Mouse (Mus musculus): ENCODE measurements at regions not wholly inside any gene's neighbourhood (a gene's known extent, or its start where the extent isn't known, plus 50 kb on each side); places are given as distances from the start of the nearest gene placed in this dataset.

DNA sequence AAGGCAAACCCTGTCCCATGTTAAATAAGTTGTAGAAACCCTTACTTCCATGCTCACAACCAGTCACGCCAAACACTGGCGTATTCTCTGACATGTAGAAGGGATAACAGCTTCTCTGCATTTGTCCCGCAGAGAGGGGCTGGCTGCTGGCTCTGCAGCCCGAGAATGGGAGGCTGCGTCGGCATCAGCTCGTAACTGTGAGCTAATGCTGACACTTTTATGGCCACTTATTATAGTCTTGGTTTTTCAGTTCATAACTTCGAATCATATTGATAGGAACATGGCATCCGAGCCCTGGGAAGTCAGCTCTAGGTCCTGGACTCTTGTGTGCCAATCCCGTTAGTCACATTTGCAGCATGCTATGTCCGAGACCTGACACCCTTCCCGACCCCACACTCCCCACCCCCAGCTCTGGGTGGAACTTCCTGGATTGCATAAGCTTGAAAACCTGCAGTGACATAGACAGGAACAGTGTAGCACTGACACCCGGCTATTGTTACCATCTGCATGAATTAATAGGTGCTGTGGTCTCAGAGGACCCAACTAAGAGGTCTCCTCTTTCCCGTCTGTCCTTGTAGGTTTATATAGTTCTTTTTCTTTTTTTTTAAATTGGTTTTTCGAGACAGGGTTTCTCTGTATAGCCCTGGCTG lies 217.3 kb upstream of the Sall1 start:
- Histone ChIP-seq H3K27me3 (ENCODE audit: control insufficient read depth, insufficient read depth, low read length) (no peaks in the 10 kb centered on the region), H3K36me3 (ENCODE audit: control insufficient read depth, insufficient read depth, low read length) (no peaks in the 10 kb centered on the region), H3K27ac (replicated peaks; ENCODE audit: low read depth, low read length) (no peak overlapping the region), H3K4me3 (replicated peaks; ENCODE audit: low read depth, low read length) (no peak overlapping the region), H3K4me2 (ENCODE audit: low read length) (no peak overlapping the region), H3K9ac (replicated peaks; ENCODE audit: low read length) (no peak overlapping the region), H3K9me3 (ENCODE audit: control insufficient read depth, low read length) (peaks cover 10% of the 10 kb centered on the region), H3K4me1 (ENCODE audit: control insufficient read depth, insufficient read depth, low read length) (no peaks in the 10 kb centered on the region)
- DNase-seq (no peak), ATAC-seq (ENCODE audit: low FRiP score, low TSS enrichment) (no peak)
- WGBS, result 75% methylated on average over 15 of the region's 15 CpGs

DNA sequence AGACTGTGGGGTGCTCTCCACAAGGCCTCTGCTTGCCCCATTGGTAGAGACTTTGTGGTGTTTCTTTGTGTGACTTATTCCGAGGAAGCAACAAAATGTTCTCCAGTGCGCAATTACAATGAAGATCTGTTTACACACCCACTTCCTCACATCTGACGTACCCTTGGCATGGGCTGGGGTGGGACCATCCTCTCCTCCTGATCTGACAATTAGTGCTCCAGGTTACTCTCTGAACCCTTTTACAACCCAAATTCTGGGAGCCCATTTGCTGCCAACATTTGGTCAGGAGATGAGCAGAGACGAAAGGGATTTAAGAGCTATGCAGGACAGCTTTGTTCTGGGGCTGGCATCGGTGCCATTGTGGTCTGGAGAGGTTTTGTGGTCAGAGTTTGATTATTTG lies 215.9 kb upstream of the Sall1 start:
- no peaks in the 10 kb centered on the region for H3K27me3 ChIP-seq (ENCODE audit: control insufficient read depth, insufficient read depth, low read length)
- 87% methylated on average over 5 of the region's 5 CpGs for whole genome bisulfite sequencing

DNA sequence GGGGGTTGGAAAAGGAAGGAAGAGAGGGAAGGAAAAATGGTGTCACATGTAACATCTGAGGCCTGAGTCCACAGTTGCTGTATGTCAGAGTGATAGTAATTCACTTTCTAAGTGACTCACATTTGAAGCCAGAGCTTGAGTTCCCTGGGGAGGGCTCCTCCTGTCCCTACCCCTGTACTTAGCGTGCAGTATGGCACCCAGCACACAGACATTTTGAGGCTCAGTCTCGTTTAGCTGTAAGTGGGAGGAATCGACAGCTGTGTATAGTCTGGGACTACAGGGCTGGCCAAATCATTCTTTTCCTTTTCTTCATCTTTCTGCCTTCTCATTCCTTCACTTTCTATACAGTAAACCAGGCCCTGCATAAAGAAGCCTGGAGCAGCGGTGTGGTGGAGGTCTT lies 202.4 kb upstream of the Sall1 start:
- no peak for ATAC-seq (ENCODE audit: low FRiP score, low TSS enrichment)
- H3K27ac ChIP-seq (replicated peaks; ENCODE audit: low read depth, low read length), result no peak overlapping the region
- H3K4me2 ChIP-seq (ENCODE audit: low read length), result no peak overlapping the region
- no peaks in the 10 kb centered on the region for H3K9me3 ChIP-seq (ENCODE audit: control insufficient read depth, low read length)
- H3K4me3 ChIP-seq (replicated peaks; ENCODE audit: low read depth, low read length), result no peak overlapping the region
- WGBS, result 79% methylated on average over 4 of the region's 4 CpGs
- H3K9ac ChIP-seq (replicated peaks; ENCODE audit: low read length), result no peak overlapping the region
- H3K36me3 ChIP-seq (ENCODE audit: control insufficient read depth, insufficient read depth, low read length), result no peaks in the 10 kb centered on the region
- H3K4me1 ChIP-seq (ENCODE audit: control insufficient read depth, insufficient read depth, low read length), result peaks cover 18% of the 10 kb centered on the region
- no peak for DNase-seq
- H3K27me3 ChIP-seq (ENCODE audit: control insufficient read depth, insufficient read depth, low read length), result no peaks in the 10 kb centered on the region

More for the DNA sequence above, 215.9 kb upstream of the Sall1 start:
- Histone ChIP-seq H3K9ac (replicated peaks; ENCODE audit: low read length) (no peak overlapping the region), H3K4me1 (ENCODE audit: control insufficient read depth, insufficient read depth, low read length) (no peaks in the 10 kb centered on the region), H3K36me3 (ENCODE audit: control insufficient read depth, insufficient read depth, low read length) (no peaks in the 10 kb centered on the region), H3K4me3 (replicated peaks; ENCODE audit: low read depth, low read length) (no peak overlapping the region), H3K9me3 (ENCODE audit: control insufficient read depth, low read length) (peaks cover 7% of the 10 kb centered on the region), H3K27ac (replicated peaks; ENCODE audit: low read depth, low read length) (no peak overlapping the region), H3K4me2 (ENCODE audit: low read length) (no peak overlapping the region)
- DNase-seq, result no peak
- ATAC-seq (ENCODE audit: low FRiP score, low TSS enrichment), result no peak

DNA sequence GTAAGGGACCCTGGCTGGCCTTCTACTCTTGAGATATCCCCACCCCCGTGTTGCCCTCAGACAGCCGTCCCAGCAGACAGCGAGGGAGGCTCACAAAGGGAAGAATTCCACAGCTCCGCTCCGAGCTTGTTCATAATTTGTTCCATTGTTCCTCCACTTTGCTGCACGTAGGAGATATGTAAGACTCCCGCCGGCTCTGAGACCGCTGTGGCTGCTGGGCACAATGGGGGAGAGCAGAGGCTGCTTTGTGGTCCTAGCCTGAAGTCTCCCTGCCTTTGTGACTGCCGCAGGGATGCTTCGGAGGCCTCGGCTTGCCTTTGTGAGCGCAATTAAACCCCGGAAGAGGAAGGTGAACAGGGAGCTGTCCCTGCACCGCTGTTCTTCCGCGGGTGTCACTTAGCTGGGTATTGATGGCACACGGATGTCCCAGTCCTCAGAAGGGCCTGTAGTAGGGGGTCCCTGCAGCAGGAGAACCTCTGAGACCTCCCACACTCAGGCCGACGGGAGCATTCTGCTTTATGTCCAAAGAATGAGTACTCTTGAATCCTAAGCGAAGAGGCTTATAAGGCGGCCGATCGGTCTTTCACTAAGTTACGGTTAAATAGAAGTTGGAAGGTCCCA lies 201.3 kb upstream of the Sall1 start:
- peak overlapping the region; percentile 45 for H3K4me2 ChIP-seq (ENCODE audit: low read length)
- H3K36me3 ChIP-seq (ENCODE audit: control insufficient read depth, insufficient read depth, low read length), result no peaks in the 10 kb centered on the region
- H3K9me3 ChIP-seq (ENCODE audit: control insufficient read depth, low read length), result no peaks in the 10 kb centered on the region
- H3K9ac ChIP-seq (replicated peaks; ENCODE audit: low read length), result peak overlapping the region; percentile 48
- H3K27ac ChIP-seq (replicated peaks; ENCODE audit: low read depth, low read length), result no peak overlapping the region
- peaks cover 18% of the 10 kb centered on the region for H3K4me1 ChIP-seq (ENCODE audit: control insufficient read depth, insufficient read depth, low read length)
- ATAC-seq (ENCODE audit: low FRiP score, low TSS enrichment), result no peak
- H3K27me3 ChIP-seq (ENCODE audit: control insufficient read depth, insufficient read depth, low read length), result no peaks in the 10 kb centered on the region
- 8% methylated on average over 25 of the region's 25 CpGs for WGBS
- DNase-seq, result peak; percentile 73
- H3K4me3 ChIP-seq (replicated peaks; ENCODE audit: low read depth, low read length), result no peak overlapping the region

DNA sequence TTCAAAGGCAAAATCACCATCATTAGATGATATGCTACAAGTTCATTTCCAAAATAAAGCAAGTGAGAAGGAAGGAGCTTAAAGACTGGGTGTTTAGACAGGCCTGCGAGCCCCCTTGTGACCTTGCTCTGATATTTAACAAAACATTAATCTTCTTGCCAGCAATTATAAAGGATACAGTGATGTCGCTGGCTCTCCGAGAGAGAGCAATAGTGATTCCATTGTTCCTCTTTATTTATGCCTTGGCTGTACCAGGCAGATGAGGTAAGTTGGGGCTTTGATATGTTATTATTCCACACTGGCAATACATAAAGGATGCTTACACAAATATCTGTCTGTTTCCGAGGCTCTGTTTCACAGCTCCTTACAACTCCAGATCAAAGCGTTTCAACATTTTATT lies 197.7 kb upstream of the Sall1 start:
- no peak overlapping the region for H3K9ac ChIP-seq (replicated peaks; ENCODE audit: low read length)
- 14% methylated on average over 5 of the region's 5 CpGs for WGBS
- H3K27me3 ChIP-seq (ENCODE audit: control insufficient read depth, insufficient read depth, low read length), result no peaks in the 10 kb centered on the region
- H3K4me2 ChIP-seq (ENCODE audit: low read length), result no peak overlapping the region
- H3K36me3 ChIP-seq (ENCODE audit: control insufficient read depth, insufficient read depth, low read length), result no peaks in the 10 kb centered on the region
- peak; percentile 25 for DNase-seq
- no peak for ATAC-seq (ENCODE audit: low FRiP score, low TSS enrichment)
- H3K27ac ChIP-seq (replicated peaks; ENCODE audit: low read depth, low read length), result no peak overlapping the region
- H3K4me3 ChIP-seq (replicated peaks; ENCODE audit: low read depth, low read length), result no peak overlapping the region
- H3K4me1 ChIP-seq (ENCODE audit: control insufficient read depth, insufficient read depth, low read length), result peaks cover 18% of the 10 kb centered on the region
- H3K9me3 ChIP-seq (ENCODE audit: control insufficient read depth, low read length), result no peaks in the 10 kb centered on the region

DNA sequence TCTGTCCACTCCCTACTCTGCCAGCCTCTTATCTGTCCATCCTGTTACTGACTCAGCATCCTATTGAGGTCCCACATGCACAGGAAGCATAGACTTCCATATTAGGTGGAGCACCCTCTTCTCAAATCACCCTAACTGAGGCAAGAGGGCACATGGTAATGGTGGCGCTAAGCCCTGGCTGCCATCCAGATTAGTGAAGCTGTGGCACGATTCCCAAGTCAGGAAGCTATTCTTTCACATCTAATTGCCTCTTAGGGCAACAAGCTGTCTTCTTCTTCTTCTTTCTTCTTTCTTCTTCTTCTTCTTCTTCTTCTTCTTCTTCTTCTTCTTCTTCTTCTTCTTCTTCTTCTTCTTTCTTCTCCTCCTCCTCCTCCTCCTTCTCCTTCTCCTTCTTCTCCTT lies 195.7 kb upstream of the Sall1 start:
- no peak overlapping the region for H3K4me2 ChIP-seq (ENCODE audit: low read length)
- peaks cover 10% of the 10 kb centered on the region; the same call in 1 of the 2 replicates for H3K4me1 ChIP-seq (ENCODE audit: control insufficient read depth, insufficient read depth, low read length)
- no peaks in the 10 kb centered on the region for H3K27me3 ChIP-seq (ENCODE audit: control insufficient read depth, insufficient read depth, low read length)
- no peak for DNase-seq
- H3K9ac ChIP-seq (replicated peaks; ENCODE audit: low read length), result no peak overlapping the region
- H3K36me3 ChIP-seq (ENCODE audit: control insufficient read depth, insufficient read depth, low read length), result no peaks in the 10 kb centered on the region
- no peak overlapping the region for H3K27ac ChIP-seq (replicated peaks; ENCODE audit: low read depth, low read length)
- H3K4me3 ChIP-seq (replicated peaks; ENCODE audit: low read depth, low read length), result no peak overlapping the region
- WGBS, result 74% methylated on average over 2 of the region's 2 CpGs
- no peak for ATAC-seq (ENCODE audit: low FRiP score, low TSS enrichment)
- no peaks in the 10 kb centered on the region for H3K9me3 ChIP-seq (ENCODE audit: control insufficient read depth, low read length)

DNA sequence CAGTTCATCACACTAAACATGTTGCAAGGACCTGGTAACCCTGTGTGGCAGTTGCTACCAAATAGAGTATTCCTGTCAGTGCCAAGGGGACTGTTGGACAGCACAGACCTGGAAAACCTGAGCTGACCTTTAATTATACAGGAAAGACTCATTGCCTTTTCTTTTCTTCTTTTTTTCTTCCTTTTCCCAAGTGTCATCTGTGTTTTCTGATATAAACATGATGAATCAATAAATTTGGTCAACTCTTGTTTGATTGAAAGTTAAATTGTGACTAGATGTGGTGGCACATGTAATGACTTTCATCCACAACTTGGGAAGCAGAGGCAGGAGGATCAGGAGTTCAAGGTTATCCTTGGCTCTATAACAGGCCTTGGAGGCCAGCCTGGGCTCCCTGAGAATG lies 190.1 kb upstream of the Sall1 start:
- H3K27ac ChIP-seq (replicated peaks; ENCODE audit: low read depth, low read length), result no peak overlapping the region
- H3K9me3 ChIP-seq (ENCODE audit: control insufficient read depth, low read length), result no peaks in the 10 kb centered on the region
- DNase-seq (no peak), ATAC-seq (ENCODE audit: low FRiP score, low TSS enrichment) (no peak)
- H3K4me3 ChIP-seq (replicated peaks; ENCODE audit: low read depth, low read length), result no peak overlapping the region
- no peaks in the 10 kb centered on the region for H3K36me3 ChIP-seq (ENCODE audit: control insufficient read depth, insufficient read depth, low read length)
- H3K4me2 ChIP-seq (ENCODE audit: low read length), result no peak overlapping the region
- H3K4me1 ChIP-seq (ENCODE audit: control insufficient read depth, insufficient read depth, low read length), result no peaks in the 10 kb centered on the region
- no peaks in the 10 kb centered on the region for H3K27me3 ChIP-seq (ENCODE audit: control insufficient read depth, insufficient read depth, low read length)
- H3K9ac ChIP-seq (replicated peaks; ENCODE audit: low read length), result no peak overlapping the region

DNA sequence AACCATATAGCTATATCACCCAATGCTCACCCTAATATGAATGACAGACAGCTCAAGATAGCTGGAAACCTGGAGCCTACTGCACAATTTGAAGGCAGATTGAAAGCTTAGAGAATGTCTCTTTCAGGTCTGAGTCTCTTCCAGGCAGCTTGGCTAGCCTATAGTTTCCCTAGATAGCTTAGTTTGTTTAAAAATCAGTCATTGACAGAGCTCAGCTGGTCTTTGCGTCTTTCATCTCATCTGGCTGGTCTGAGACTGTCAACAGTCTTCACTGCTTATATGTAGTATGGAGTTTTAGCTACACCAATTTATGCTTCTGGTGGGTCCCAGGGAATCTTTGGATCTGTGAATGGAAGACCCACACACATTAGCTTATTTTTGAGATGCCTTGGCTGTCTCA lies 188.4 kb upstream of the Sall1 start:
- ATAC-seq (ENCODE audit: low FRiP score, low TSS enrichment) (no peak), DNase-seq (no peak)
- H3K27ac ChIP-seq (replicated peaks; ENCODE audit: low read depth, low read length), result no peak overlapping the region
- no peak overlapping the region for H3K9ac ChIP-seq (replicated peaks; ENCODE audit: low read length)
- no peak overlapping the region for H3K4me3 ChIP-seq (replicated peaks; ENCODE audit: low read depth, low read length)
- 96% methylated on average over 1 of the region's 1 CpGs for WGBS
- H3K27me3 ChIP-seq (ENCODE audit: control insufficient read depth, insufficient read depth, low read length), result no peaks in the 10 kb centered on the region
- H3K36me3 ChIP-seq (ENCODE audit: control insufficient read depth, insufficient read depth, low read length), result no peaks in the 10 kb centered on the region
- H3K4me1 ChIP-seq (ENCODE audit: control insufficient read depth, insufficient read depth, low read length), result no peaks in the 10 kb centered on the region
- H3K9me3 ChIP-seq (ENCODE audit: control insufficient read depth, low read length), result no peaks in the 10 kb centered on the region
- H3K4me2 ChIP-seq (ENCODE audit: low read length), result no peak overlapping the region

DNA sequence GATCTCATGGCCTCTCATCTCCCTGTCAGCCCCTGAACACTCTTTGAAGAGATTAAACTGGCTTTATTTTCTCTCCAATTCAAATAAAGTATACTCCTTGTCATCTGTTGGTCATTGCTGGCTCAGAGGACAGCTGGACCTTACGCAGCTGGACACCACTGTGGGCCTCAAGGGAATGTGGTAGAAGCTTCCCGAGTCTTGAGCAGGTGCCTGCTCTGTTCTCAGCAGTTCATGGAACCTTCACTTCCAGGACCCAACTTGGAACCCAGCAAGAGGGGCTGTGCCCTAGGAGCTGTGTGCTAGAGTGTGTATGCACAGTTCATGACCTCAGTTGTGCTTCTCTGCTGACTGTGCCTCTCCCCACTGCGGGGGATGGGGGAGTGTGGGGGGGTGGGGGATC lies 185.2 kb upstream of the Sall1 start:
- Histone ChIP-seq H3K27me3 (ENCODE audit: control insufficient read depth, insufficient read depth, low read length) (no peaks in the 10 kb centered on the region), H3K9ac (replicated peaks; ENCODE audit: low read length) (no peak overlapping the region), H3K4me2 (ENCODE audit: low read length) (no peak overlapping the region), H3K27ac (replicated peaks; ENCODE audit: low read depth, low read length) (no peak overlapping the region), H3K4me3 (replicated peaks; ENCODE audit: low read depth, low read length) (no peak overlapping the region), H3K36me3 (ENCODE audit: control insufficient read depth, insufficient read depth, low read length) (no peaks in the 10 kb centered on the region), H3K9me3 (ENCODE audit: control insufficient read depth, low read length) (no peaks in the 10 kb centered on the region), H3K4me1 (ENCODE audit: control insufficient read depth, insufficient read depth, low read length) (no peaks in the 10 kb centered on the region)
- no peak for DNase-seq
- no peak for ATAC-seq (ENCODE audit: low FRiP score, low TSS enrichment)
- 96% methylated on average over 3 of the region's 3 CpGs for WGBS

All from midbrain, embryonic 14.5 days (tissue).